27 mouse cellular contexts compared by ENCODE assay signal in genomic region chr4:88187649-88188048, GRCm38 (mm10).
DNase-seq lines count a peak whose midpoint lies in the region; ATAC-seq and TF ChIP-seq lines count a peak whose summit lies in the region.
"Had no signal": no experiment of that assay in that cellular context is flagged by ENCODE, and none has a peak within 500 bp of the region (broad histone marks: within the 10 kb centered on the region; RNA-seq: fewer than 3 reads in every experiment).

No protein-coding gene starts in this region.

- H3K27ac ChIP-seq in lung, embryonic 14.5 days (ENCODE audit: low read depth): no peak overlapping the region
- H3K27ac ChIP-seq in stomach, embryonic 14.5 days (ENCODE audit: low read length): no peak overlapping the region
- H3K27ac ChIP-seq in stomach, postnatal 0 days (replicated peaks): no peak overlapping the region
- H3K27ac ChIP-seq: embryonic facial prominence, embryonic 13.5 days; forebrain, embryonic 10.5 days; forebrain, embryonic 13.5 days; gastrocnemius, adult 2 months; heart, embryonic 15.5 days; hindbrain, embryonic 10.5 days; hindbrain, embryonic 13.5 days had no signal

- no peak for TF ChIP-seq EP300 in stomach, postnatal 0 days (optimal IDR thresholded peaks at IDR 0.05)

- no peaks in the 10 kb centered on the region for H3K9me3 ChIP-seq in lung, embryonic 14.5 days (ENCODE audit: low read depth, low read length)
- no peaks in the 10 kb centered on the region for H3K9me3 ChIP-seq in stomach, embryonic 14.5 days (ENCODE audit: control insufficient read depth, low read depth, low read length)
- H3K9me3 ChIP-seq in stomach, postnatal 0 days (ENCODE audit: control insufficient read depth, low read length): no peaks in the 10 kb centered on the region
- H3K9me3 ChIP-seq: embryonic facial prominence, embryonic 13.5 days; forebrain, embryonic 10.5 days; forebrain, embryonic 13.5 days; heart, embryonic 12.5 days; heart, embryonic 15.5 days; hindbrain, embryonic 10.5 days; hindbrain, embryonic 13.5 days had no signal

- no peaks in the 10 kb centered on the region for H3K79me2 ChIP-seq in myocyte (ENCODE audit: control insufficient read depth, insufficient read depth)

- no peak for TF ChIP-seq POLR2A in myocyte (IDR thresholded peaks at IDR 0.05; ENCODE audit: insufficient read length, low read depth)

- H3K4me3 ChIP-seq in lung, embryonic 14.5 days (ENCODE audit: low read depth, low read length): no peak overlapping the region
- H3K4me3 ChIP-seq in myocyte: no peak overlapping the region
- no peak overlapping the region for H3K4me3 ChIP-seq in stomach, embryonic 14.5 days (ENCODE audit: low read depth, low read length)
- no peak overlapping the region for H3K4me3 ChIP-seq in stomach, postnatal 0 days (ENCODE audit: low read depth, low read length)
- H3K4me3 ChIP-seq: embryonic facial prominence, embryonic 13.5 days; forebrain, embryonic 10.5 days; forebrain, embryonic 13.5 days; gastrocnemius, adult 2 months; heart, embryonic 12.5 days; heart, embryonic 15.5 days; hindbrain, embryonic 10.5 days; hindbrain, embryonic 13.5 days had no signal

- H3K4me2 ChIP-seq in lung, embryonic 14.5 days: no peak overlapping the region
- no peak overlapping the region for H3K4me2 ChIP-seq in myocyte (ENCODE audit: low read depth)
- no peak overlapping the region for H3K4me2 ChIP-seq in stomach, embryonic 14.5 days (replicated peaks; ENCODE audit: low read depth, low read length)
- no peak overlapping the region for H3K4me2 ChIP-seq in stomach, postnatal 0 days (replicated peaks; ENCODE audit: low read depth)
- H3K4me2 ChIP-seq: embryonic facial prominence, embryonic 13.5 days; forebrain, embryonic 13.5 days; heart, embryonic 12.5 days; heart, embryonic 15.5 days; hindbrain, embryonic 13.5 days had no signal

- no peak for DNase-seq in lung, embryonic 14.5 days
- no peak for DNase-seq in lung, adult 18-20 months
- DNase-seq in stomach, postnatal 0 days (ENCODE audit: low spot score): peak; percentile 16
- DNase-seq: adrenal gland, adult 2 months; adrenal gland, postnatal 14 days; cerebellum, adult 11 months; cerebellum, adult 2 months; cerebellum, adult 9-11 months; cerebellum, postnatal 25 days; gastrocnemius, adult 2 months; gastrocnemius, postnatal 14 days; heart, adult 18-20 months; heart, postnatal 10 days; heart, postnatal 36 days had no signal

- WGBS in lung, embryonic 14.5 days: 64% methylated on average over 3 of the region's 3 CpGs
- 71% methylated on average over 3 of the region's 3 CpGs for WGBS in stomach, embryonic 14.5 days
- 52% methylated on average over 3 of the region's 3 CpGs for WGBS in stomach, postnatal 0 days

- no peaks in the 10 kb centered on the region for H3K27me3 ChIP-seq in lung, embryonic 14.5 days (ENCODE audit: insufficient read depth, low read length)
- H3K27me3 ChIP-seq in myocyte (ENCODE audit: control insufficient read depth, insufficient read depth, insufficient read length): no peaks in the 10 kb centered on the region
- H3K27me3 ChIP-seq in stomach, embryonic 14.5 days (ENCODE audit: control insufficient read depth, insufficient read depth, low read length): no peaks in the 10 kb centered on the region
- no peaks in the 10 kb centered on the region for H3K27me3 ChIP-seq in stomach, postnatal 0 days (ENCODE audit: control insufficient read depth, insufficient read depth, low read length)
- H3K27me3 ChIP-seq: embryonic facial prominence, embryonic 13.5 days; forebrain, embryonic 13.5 days; heart, embryonic 12.5 days; heart, embryonic 15.5 days; hindbrain, embryonic 13.5 days had no signal

- no peak overlapping the region for H3K9ac ChIP-seq in lung, embryonic 14.5 days
- no peak overlapping the region for H3K9ac ChIP-seq in stomach, embryonic 14.5 days (replicated peaks; ENCODE audit: low read depth, low read length)
- no peak overlapping the region for H3K9ac ChIP-seq in stomach, postnatal 0 days (ENCODE audit: low read length)
- H3K9ac ChIP-seq: embryonic facial prominence, embryonic 13.5 days; forebrain, embryonic 13.5 days; heart, embryonic 12.5 days; heart, embryonic 15.5 days; hindbrain, embryonic 13.5 days had no signal

- ATAC-seq in lung, embryonic 14.5 days (ENCODE audit: insufficient read depth): peak; percentile 84
- 0 out of 2 replicates have a peak, but pooled peaks have one; percentile 28 for ATAC-seq in stomach, embryonic 14.5 days (ENCODE audit: insufficient number of reproducible peaks, insufficient read depth, low FRiP score, low read depth)
- ATAC-seq in stomach, postnatal 0 days (ENCODE audit: low FRiP score, low TSS enrichment): no peak
- no peak for ATAC-seq in megakaryocyte progenitor cell, adult 5-6 weeks (replicated peaks; ENCODE audit: poor library complexity)
- ATAC-seq: CD4-positive, CD25-positive, alpha-beta regulatory T cell, adult 4 months; forebrain, embryonic 13.5 days; forebrain, embryonic 16.5 days; hindbrain, embryonic 16.5 days had no signal

- no peaks in the 10 kb centered on the region for H3K36me3 ChIP-seq in lung, embryonic 14.5 days (ENCODE audit: insufficient read depth)
- no peaks in the 10 kb centered on the region for H3K36me3 ChIP-seq in myocyte (ENCODE audit: control insufficient read depth, insufficient read depth)
- no peaks in the 10 kb centered on the region for H3K36me3 ChIP-seq in stomach, embryonic 14.5 days (ENCODE audit: control insufficient read depth, insufficient read depth, low read length)
- H3K36me3 ChIP-seq in stomach, postnatal 0 days (ENCODE audit: control insufficient read depth, insufficient read depth, low read length): no peaks in the 10 kb centered on the region
- H3K36me3 ChIP-seq: heart, embryonic 15.5 days; hindbrain, embryonic 10.5 days; hindbrain, embryonic 13.5 days had no signal

- H3K4me1 ChIP-seq in lung, embryonic 14.5 days (ENCODE audit: insufficient read depth): no peaks in the 10 kb centered on the region
- H3K4me1 ChIP-seq in stomach, embryonic 14.5 days (ENCODE audit: control insufficient read depth, insufficient read depth, low read length): no peaks in the 10 kb centered on the region
- no peaks in the 10 kb centered on the region for H3K4me1 ChIP-seq in stomach, postnatal 0 days (replicated peaks; ENCODE audit: control insufficient read depth, insufficient read depth)
- H3K4me1 ChIP-seq: forebrain, embryonic 10.5 days; forebrain, embryonic 13.5 days; hindbrain, embryonic 10.5 days; hindbrain, embryonic 13.5 days had no signal

- TF ChIP-seq CTCF in lung, embryonic 14.5 days (IDR thresholded peaks at IDR 0.05; ENCODE audit: low read depth): no peak
- no peak for TF ChIP-seq CTCF in stomach, postnatal 0 days (IDR thresholded peaks at IDR 0.05; ENCODE audit: low read depth)

- H3ac ChIP-seq in myocyte (ENCODE audit: control insufficient read depth, insufficient read length): no peak overlapping the region

TF ChIP-seq in myocyte, 11 proteins besides CTCF, POLR2A, EP300 and RAD21:
- TF ChIP-seq REST (IDR thresholded peaks at IDR 0.05; ENCODE audit: insufficient read depth, insufficient read length) (no peak), MYOD1 (IDR thresholded peaks at IDR 0.05; ENCODE audit: control insufficient read depth in 1 of 3, insufficient read length in 2 of 3, low read depth in 2 of 3) (peak in 2 of 3 experiments; percentile 44 to 76), MYOG (IDR thresholded peaks at IDR 0.05; ENCODE audit: control insufficient read depth in 1 of 3, insufficient read depth in 1 of 3, insufficient read length in 2 of 3, low read depth in 2 of 3) (peak in 2 of 3 experiments; percentile 31 to 69), TCF12 (IDR thresholded peaks at IDR 0.05; ENCODE audit: insufficient read depth, poor library complexity, severe bottlenecking) (peak; percentile 28), USF1 (IDR thresholded peaks at IDR 0.05; ENCODE audit: low read depth) (no peak)

Comparison
In these comparisons a context has a peak if more than half of its experiments do, and no peak if none do; other contexts are left out.
1. ATAC-seq: peak in lung, embryonic 14.5 days (single experiment) and stomach, embryonic 14.5 days (single experiment); none in stomach, postnatal 0 days (single experiment) and megakaryocyte progenitor cell, adult 5-6 weeks (single experiment).